Mouse (Mus musculus) kidney, adult 2 months (tissue): ENCODE measurements around the gene Stk24.

Source experiments
- CTCF ChIP-seq: fragments of 200-500 bp; conservative IDR thresholded peaks from 2 replicates; pipeline ENCODE4 v1.5.1; 2011; ENCODE audit warnings: low read depth, mild to moderate bottlenecking, control low read depth, low read length, moderate library complexity, mixed read lengths; ENCODE audit not compliant: insufficient read depth, insufficient read length
- POLR2A ChIP-seq: fragments of 200-500 bp; IDR thresholded peaks from one replicate; pipeline ENCODE4 v1.6.1; 2011; ENCODE audit warnings: low read depth, low read length, control low read depth

GRCm38 (mm10) chr14:121399676-121400075 is 19.9 kb upstream of the Stk24 start:
- TF ChIP-seq CTCF (no peak), POLR2A (no peak)
